In genomic region chr2:159725158-159726076, GRCm38 (mm10) we compare ENCODE assay signal across 17 mouse cellular contexts.
DNase-seq lines count a peak whose midpoint lies in the region; ATAC-seq and TF ChIP-seq lines count a peak whose summit lies in the region.
"Had no signal": no experiment of that assay in that cellular context is flagged by ENCODE, and none has a peak within 500 bp of the region (broad histone marks: within the 10 kb centered on the region; RNA-seq: fewer than 3 reads in every experiment).

No protein-coding gene starts in this region.

- H3K27me3 ChIP-seq in hindbrain, embryonic 11.5 days (ENCODE audit: control insufficient read depth, insufficient read depth, low read length), result no peaks in the 10 kb centered on the region
- no peaks in the 10 kb centered on the region for H3K27me3 ChIP-seq in hindbrain, embryonic 14.5 days (ENCODE audit: control insufficient read depth, insufficient read depth, low read length)
- H3K27me3 ChIP-seq in neural tube, embryonic 11.5 days (ENCODE audit: control insufficient read depth, insufficient read depth, low read length), result no peaks in the 10 kb centered on the region
- H3K27me3 ChIP-seq in limb, embryonic 14.5 days (ENCODE audit: control insufficient read depth, insufficient read depth, low read length), result no peaks in the 10 kb centered on the region
- H3K27me3 ChIP-seq: forebrain, embryonic 13.5 days; heart, embryonic 15.5 days; intestine, embryonic 15.5 days; liver, embryonic 15.5 days; neural tube, embryonic 13.5 days had no signal

- TF ChIP-seq POLR2A in limb, embryonic 14.5 days (IDR thresholded peaks at IDR 0.05; ENCODE audit: borderline replicate concordance, extremely low read depth, insufficient read depth, insufficient read length), result no peak

- H3K9me3 ChIP-seq in hindbrain, embryonic 11.5 days (ENCODE audit: control insufficient read depth, low read length), result no peaks in the 10 kb centered on the region
- no peaks in the 10 kb centered on the region for H3K9me3 ChIP-seq in hindbrain, embryonic 14.5 days (ENCODE audit: control insufficient read depth, low read length)
- no peaks in the 10 kb centered on the region for H3K9me3 ChIP-seq in neural tube, embryonic 11.5 days (ENCODE audit: control insufficient read depth, low read length)
- no peaks in the 10 kb centered on the region for H3K9me3 ChIP-seq in limb, embryonic 14.5 days (ENCODE audit: control insufficient read depth, low read length)
- H3K9me3 ChIP-seq: forebrain, embryonic 13.5 days; heart, embryonic 15.5 days; intestine, embryonic 15.5 days; liver, embryonic 15.5 days had no signal

- no peak overlapping the region for H3K27ac ChIP-seq in hindbrain, embryonic 11.5 days (ENCODE audit: low read depth, low read length)
- no peak overlapping the region for H3K27ac ChIP-seq in hindbrain, embryonic 14.5 days
- H3K27ac ChIP-seq in neural tube, embryonic 11.5 days (ENCODE audit: low read depth, low read length), result no peak overlapping the region
- no peak overlapping the region for H3K27ac ChIP-seq in limb, embryonic 14.5 days (replicated peaks; ENCODE audit: low read depth, low read length)
- H3K27ac ChIP-seq: forebrain, embryonic 13.5 days; heart, embryonic 15.5 days; intestine, embryonic 15.5 days; liver, embryonic 15.5 days; neural tube, embryonic 13.5 days had no signal

- peak; percentile 18 for DNase-seq in hindbrain, embryonic 11.5 days (ENCODE audit: low spot score)
- no peak for DNase-seq in hindbrain, embryonic 14.5 days (ENCODE audit: low spot score)
- peak; percentile 20 for DNase-seq in neural tube, embryonic 11.5 days (ENCODE audit: low spot score)
- DNase-seq in neural tube, embryonic 10.5 days (ENCODE audit: extremely low spot score, low spot score), result no peak
- DNase-seq in limb, embryonic 14.5 days (ENCODE audit: low spot score), result peak; percentile 20
- no peak for DNase-seq in frontal cortex, postnatal 10 days (ENCODE audit: low spot score in 2 of 2)
- no peak for DNase-seq in lung, postnatal 36 days
- no peak for DNase-seq in yolk sac, embryonic 10.5 days (ENCODE audit: low spot score)
- DNase-seq: adrenal gland, adult 8-10 months; cerebellum, postnatal 14 days; lung, postnatal 10 days; thymus, postnatal 25 days had no signal

- ATAC-seq in hindbrain, embryonic 11.5 days (ENCODE audit: low FRiP score), result no peak
- no peak for ATAC-seq in hindbrain, embryonic 14.5 days (ENCODE audit: low FRiP score)
- no peak for ATAC-seq in neural tube, embryonic 11.5 days (ENCODE audit: insufficient read depth, low FRiP score, low TSS enrichment)
- peak; percentile 53 for ATAC-seq in limb, embryonic 14.5 days (ENCODE audit: low FRiP score, low read depth)
- ATAC-seq: forebrain, embryonic 13.5 days; intestine, embryonic 15.5 days had no signal

- WGBS in hindbrain, embryonic 11.5 days, result 36% methylated on average over 7 of the region's 7 CpGs
- whole genome bisulfite sequencing in hindbrain, embryonic 14.5 days, result 44% methylated on average over 7 of the region's 7 CpGs
- WGBS in neural tube, embryonic 11.5 days, result 41% methylated on average over 7 of the region's 7 CpGs
- WGBS in limb, embryonic 14.5 days, result 43% methylated on average over 7 of the region's 7 CpGs

- H3K4me1 ChIP-seq in hindbrain, embryonic 11.5 days (replicated peaks; ENCODE audit: control insufficient read depth, insufficient read depth, low read length), result no peaks in the 10 kb centered on the region
- no peaks in the 10 kb centered on the region for H3K4me1 ChIP-seq in hindbrain, embryonic 14.5 days (replicated peaks; ENCODE audit: control insufficient read depth, insufficient read depth, low read length)
- no peaks in the 10 kb centered on the region for H3K4me1 ChIP-seq in neural tube, embryonic 11.5 days (ENCODE audit: control insufficient read depth, insufficient read depth, low read length)
- H3K4me1 ChIP-seq in limb, embryonic 14.5 days (ENCODE audit: control insufficient read depth, insufficient read depth, low read length), result 0 out of 2 replicates have a peak, but pooled peaks cover 7% of the 10 kb centered on the region
- H3K4me1 ChIP-seq: forebrain, embryonic 13.5 days; intestine, embryonic 15.5 days; liver, embryonic 15.5 days; neural tube, embryonic 13.5 days had no signal

- no peaks in the 10 kb centered on the region for H3K36me3 ChIP-seq in hindbrain, embryonic 11.5 days (ENCODE audit: control insufficient read depth, insufficient read depth, low read length)
- no peaks in the 10 kb centered on the region for H3K36me3 ChIP-seq in hindbrain, embryonic 14.5 days (replicated peaks; ENCODE audit: control insufficient read depth, insufficient read depth)
- H3K36me3 ChIP-seq in neural tube, embryonic 11.5 days (ENCODE audit: control insufficient read depth, insufficient read depth, low read length), result no peaks in the 10 kb centered on the region
- H3K36me3 ChIP-seq in limb, embryonic 14.5 days (ENCODE audit: control insufficient read depth, insufficient read depth, low read length), result no peaks in the 10 kb centered on the region
- H3K36me3 ChIP-seq: heart, embryonic 15.5 days; intestine, embryonic 15.5 days; liver, embryonic 15.5 days; neural tube, embryonic 13.5 days had no signal

- no peak overlapping the region for H3K4me2 ChIP-seq in hindbrain, embryonic 11.5 days (replicated peaks; ENCODE audit: low read depth, low read length)
- no peak overlapping the region for H3K4me2 ChIP-seq in hindbrain, embryonic 14.5 days (replicated peaks)
- H3K4me2 ChIP-seq in neural tube, embryonic 11.5 days (ENCODE audit: low read depth), result no peak overlapping the region
- H3K4me2 ChIP-seq in limb, embryonic 14.5 days (replicated peaks; ENCODE audit: low read depth, low read length, severe bottlenecking), result no peak overlapping the region
- H3K4me2 ChIP-seq: forebrain, embryonic 13.5 days; heart, embryonic 15.5 days; intestine, embryonic 15.5 days; liver, embryonic 15.5 days; neural tube, embryonic 13.5 days had no signal

- no peak overlapping the region for H3K4me3 ChIP-seq in hindbrain, embryonic 11.5 days (ENCODE audit: low read depth, low read length)
- no peak overlapping the region for H3K4me3 ChIP-seq in hindbrain, embryonic 14.5 days (replicated peaks; ENCODE audit: low read length)
- no peak overlapping the region for H3K4me3 ChIP-seq in neural tube, embryonic 11.5 days (ENCODE audit: low read depth, low read length)
- H3K4me3 ChIP-seq in limb, embryonic 14.5 days (replicated peaks; ENCODE audit: low read length), result no peak overlapping the region
- H3K4me3 ChIP-seq: forebrain, embryonic 13.5 days; heart, embryonic 15.5 days; intestine, embryonic 15.5 days; liver, embryonic 15.5 days; neural tube, embryonic 13.5 days had no signal

- no peak overlapping the region for H3K9ac ChIP-seq in hindbrain, embryonic 11.5 days (ENCODE audit: low read depth, low read length)
- H3K9ac ChIP-seq in hindbrain, embryonic 14.5 days, result no peak overlapping the region
- no peak overlapping the region for H3K9ac ChIP-seq in neural tube, embryonic 11.5 days (ENCODE audit: low read length)
- no peak overlapping the region for H3K9ac ChIP-seq in limb, embryonic 14.5 days (ENCODE audit: low read depth, low read length, severe bottlenecking)
- H3K9ac ChIP-seq: forebrain, embryonic 13.5 days; heart, embryonic 15.5 days; intestine, embryonic 15.5 days; liver, embryonic 15.5 days; neural tube, embryonic 13.5 days had no signal

Comparison
In these comparisons a context has a peak if more than half of its experiments do, and no peak if none do; other contexts are left out.
1. DNase-seq: peak in hindbrain, embryonic 11.5 days (single experiment), neural tube, embryonic 11.5 days (single experiment) and limb, embryonic 14.5 days (single experiment); none in hindbrain, embryonic 14.5 days (single experiment), neural tube, embryonic 10.5 days (single experiment), frontal cortex, postnatal 10 days (0 of 2), lung, postnatal 36 days (single experiment) and yolk sac, embryonic 10.5 days (single experiment).